Mouse (Mus musculus) limb, embryonic 15.5 days (tissue): ENCODE measurements around the gene Mrpl47. TPM values are rescaled to one million over a fixed set of nuclear protein-coding genes. Genes with fewer than 3 reads are reported as not detected.
"Not testable (repeated sequence)": the region's sequence is repeated elsewhere in the genome, so short reads cannot be mapped to it uniquely, and the experiment has no call there.

Experiments
- ATAC-seq: fragments of 200-750 bp; cut with Nextera tagmentation; 2 replicates; pipeline ENCODE4 v1.8.0; 2017; ENCODE audit warnings: low read depth, moderate TSS enrichment; ENCODE audit not compliant: insufficient number of reproducible peaks, low FRiP score, low TSS enrichment
- H3K27ac ChIP-seq: fragments of 300-500 bp; sonication (generic); 2 replicates; pipeline ENCODE4 v1.5.1; 2015; ENCODE audit warnings: moderate library complexity, mild to moderate bottlenecking, inconsistent platforms
- H3K27me3 ChIP-seq: fragments of 300-500 bp; sonication (generic); 2 replicates; pipeline ENCODE4 v1.6.1; 2015; ENCODE audit warnings: inconsistent platforms
- H3K36me3 ChIP-seq: fragments of 300-500 bp; sonication (generic); 2 replicates; pipeline ENCODE4 v1.6.1; 2015; ENCODE audit warnings: inconsistent platforms
- H3K4me1 ChIP-seq: fragments of 300-500 bp; sonication (generic); 2 replicates; pipeline ENCODE4 v1.6.1; 2015; ENCODE audit warnings: inconsistent platforms
- H3K4me2 ChIP-seq: fragments of 300-500 bp; sonication (generic); 2 replicates; pipeline ENCODE4 v1.6.1; 2015; ENCODE audit warnings: mild to moderate bottlenecking, inconsistent platforms
- H3K4me3 ChIP-seq: fragments of 300-500 bp; sonication (generic); 2 replicates; pipeline ENCODE4 v1.5.1; 2015; ENCODE audit warnings: mild to moderate bottlenecking, inconsistent platforms
- H3K9ac ChIP-seq: fragments of 300-500 bp; sonication (generic); 2 replicates; pipeline ENCODE4 v1.6.1; 2015; ENCODE audit warnings: inconsistent platforms
- H3K9me3 ChIP-seq: fragments of 300-500 bp; sonication (generic); 2 replicates; pipeline ENCODE4 v1.6.1; 2016; ENCODE audit warnings: inconsistent platforms
- WGBS: fragments of 180-500 bp; shearing (Covaris S2); methylation state at CpG from one replicate; pipeline ENCODE4 v1.1.7; 2015; 5-methylcytosine and 5-hydroxymethylcytosine counted together
- polyA plus RNA-seq: library from polyadenylated mRNA; unstranded; fragments of >200 nt; fragmentation: Nextera tagmentation; extraction: Ambion mirVana; gene quantifications from 2 replicates; pipeline ENCODE4 v1.2.1, GENCODE M21; 2015

Gene Mrpl47
- polyA plus RNA-seq, result 24.2 and 27.4 TPM in 2 replicates

- Histone ChIP-seq H3K9ac (peak within 1 kb of the TSS; percentile 73), H3K4me3 (peak within 1 kb of the TSS; percentile 82), H3K27me3 (no peaks in the 10 kb centered on the region), H3K9me3 (no peaks in the 10 kb centered on the region), H3K36me3 (peaks cover 27% of the 10 kb centered on the region), H3K4me1 (peaks cover 12% of the 10 kb centered on the region), H3K4me2 (peak within 1 kb of the TSS; percentile 85), H3K27ac (peak within 1 kb of the TSS; percentile 84)
- 1% methylated on average over 31 of the region's 31 CpGs for WGBS
- peak; percentile 15; the same call in 1 of the 2 replicates for ATAC-seq
Observed at GRCm38 (mm10) chr3:32737172-32737655, at the start of gene Mrpl47. Mrpl47 (minus strand) TSS chr3:32737605.

GRCm38 (mm10) chr3:32770781-32771180 is 33.4 kb upstream of the Mrpl47 start:
- H3K4me3 ChIP-seq, result no peak overlapping the region
- WGBS, result 72% methylated on average over 2 of the region's 2 CpGs
- H3K36me3 ChIP-seq, result no peaks in the 10 kb centered on the region
- no peaks in the 10 kb centered on the region for H3K4me1 ChIP-seq
- H3K9ac ChIP-seq, result no peak overlapping the region
- H3K9me3 ChIP-seq, result no peaks in the 10 kb centered on the region
- no peak for ATAC-seq
- H3K4me2 ChIP-seq, result no peak overlapping the region
- no peak overlapping the region for H3K27ac ChIP-seq
- no peaks in the 10 kb centered on the region for H3K27me3 ChIP-seq

GRCm38 (mm10) chr3:32763902-32764301 is 26.5 kb upstream of the Mrpl47 start:
- no peaks in the 10 kb centered on the region for H3K4me1 ChIP-seq
- no peak overlapping the region for H3K9ac ChIP-seq
- no peaks in the 10 kb centered on the region for H3K27me3 ChIP-seq
- 46% methylated on average over 7 of the region's 7 CpGs for WGBS
- H3K36me3 ChIP-seq, result no peaks in the 10 kb centered on the region
- H3K27ac ChIP-seq, result no peak overlapping the region
- no peak overlapping the region for H3K4me3 ChIP-seq
- H3K9me3 ChIP-seq, result no peaks in the 10 kb centered on the region
- no peak overlapping the region for H3K4me2 ChIP-seq
- no peak for ATAC-seq

GRCm38 (mm10) chr3:32762962-32763361 is 25.6 kb upstream of the Mrpl47 start:
- Histone ChIP-seq H3K27me3 (no peaks in the 10 kb centered on the region), H3K9ac (no peak overlapping the region), H3K4me1 (no peaks in the 10 kb centered on the region), H3K4me3 (no peak overlapping the region), H3K9me3 (no peaks in the 10 kb centered on the region), H3K4me2 (no peak overlapping the region), H3K27ac (no peak overlapping the region), H3K36me3 (no peaks in the 10 kb centered on the region)
- 58% methylated on average over 8 of the region's 8 CpGs for WGBS
- no peak for ATAC-seq

GRCm38 (mm10) chr3:32759212-32759611 is 21.8 kb upstream of the Mrpl47 start:
- Histone ChIP-seq H3K36me3 (no peaks in the 10 kb centered on the region), H3K9me3 (no peaks in the 10 kb centered on the region), H3K9ac (no peak overlapping the region), H3K27me3 (no peaks in the 10 kb centered on the region), H3K27ac (no peak overlapping the region), H3K4me3 (no peak overlapping the region), H3K4me1 (no peaks in the 10 kb centered on the region), H3K4me2 (no peak overlapping the region)
- 66% methylated on average over 5 of the region's 5 CpGs for WGBS
- no peak for ATAC-seq

GRCm38 (mm10) chr3:32754384-32754915 is 17.0 kb upstream of the Mrpl47 start:
- Histone ChIP-seq H3K27me3 (no peaks in the 10 kb centered on the region), H3K36me3 (peaks cover 42% of the 10 kb centered on the region), H3K4me1 (no peaks in the 10 kb centered on the region), H3K9ac (no peak overlapping the region), H3K9me3 (no peaks in the 10 kb centered on the region), H3K27ac (no peak overlapping the region), H3K4me2 (no peak overlapping the region), H3K4me3 (no peak overlapping the region)
- ATAC-seq, result no peak
- WGBS, result 86% methylated on average over 3 of the region's 3 CpGs

- 93% methylated on average over 4 of the region's 4 CpGs for WGBS
- no peaks in the 10 kb centered on the region for H3K4me1 ChIP-seq
- no peak overlapping the region for H3K4me2 ChIP-seq
- peaks cover 73% of the 10 kb centered on the region for H3K36me3 ChIP-seq
- H3K27ac ChIP-seq, result no peak overlapping the region
- ATAC-seq, result no peak
- H3K9me3 ChIP-seq, result no peaks in the 10 kb centered on the region
- H3K9ac ChIP-seq, result no peak overlapping the region
- no peaks in the 10 kb centered on the region for H3K27me3 ChIP-seq
- no peak overlapping the region for H3K4me3 ChIP-seq
Observed at GRCm38 (mm10) chr3:32749820-32750579, 12.6 kb upstream of the Mrpl47 start.

GRCm38 (mm10) chr3:32748384-32748783 is 11.0 kb upstream of the Mrpl47 start:
- H3K9me3 ChIP-seq, result no peaks in the 10 kb centered on the region
- no peaks in the 10 kb centered on the region for H3K27me3 ChIP-seq
- H3K4me3 ChIP-seq, result no peak overlapping the region
- ATAC-seq, result no peak
- WGBS, result 85% methylated on average over 9 of the region's 9 CpGs
- H3K4me2 ChIP-seq, result no peak overlapping the region
- H3K27ac ChIP-seq, result no peak overlapping the region
- H3K4me1 ChIP-seq, result no peaks in the 10 kb centered on the region
- no peak overlapping the region for H3K9ac ChIP-seq
- H3K36me3 ChIP-seq, result peaks cover 71% of the 10 kb centered on the region

- H3K9me3 ChIP-seq, H3K4me2 ChIP-seq, H3K4me3 ChIP-seq, ATAC-seq, H3K4me1 ChIP-seq, H3K9ac ChIP-seq, H3K27ac ChIP-seq, H3K27me3 ChIP-seq: not testable (repeated sequence)
- H3K36me3 ChIP-seq, result peaks cover 60% of the 10 kb centered on the region
Observed at GRCm38 (mm10) chr3:32745426-32745825, 8.0 kb upstream of the Mrpl47 start.

- H3K27ac ChIP-seq, result no peak overlapping the region
- H3K9ac ChIP-seq, result no peak overlapping the region
- no peak overlapping the region for H3K4me3 ChIP-seq
- no peaks in the 10 kb centered on the region for H3K27me3 ChIP-seq
- H3K4me1 ChIP-seq, result no peaks in the 10 kb centered on the region
- H3K4me2 ChIP-seq, result no peak overlapping the region
- 93% methylated on average over 6 of the region's 6 CpGs for WGBS
- no peaks in the 10 kb centered on the region for H3K9me3 ChIP-seq
- H3K36me3 ChIP-seq, result peaks cover 56% of the 10 kb centered on the region
- no peak for ATAC-seq
Observed at GRCm38 (mm10) chr3:32745001-32745400, 7.6 kb upstream of the Mrpl47 start.

- ATAC-seq, result no peak
- H3K4me1 ChIP-seq, result peaks cover 12% of the 10 kb centered on the region
- H3K9ac ChIP-seq, result no peak overlapping the region
- H3K27me3 ChIP-seq, result no peaks in the 10 kb centered on the region
- WGBS, result 78% methylated on average over 2 of the region's 2 CpGs
- peaks cover 35% of the 10 kb centered on the region for H3K36me3 ChIP-seq
- no peak overlapping the region for H3K27ac ChIP-seq
- no peaks in the 10 kb centered on the region for H3K9me3 ChIP-seq
- H3K4me3 ChIP-seq, result no peak overlapping the region
- no peak overlapping the region for H3K4me2 ChIP-seq
Observed at GRCm38 (mm10) chr3:32742276-32742780, 4.9 kb upstream of the Mrpl47 start.

GRCm38 (mm10) chr3:32738549-32738948 is 1.1 kb upstream of the Mrpl47 start:
- Histone ChIP-seq H3K9me3 (no peaks in the 10 kb centered on the region), H3K9ac (no peak overlapping the region), H3K36me3 (peaks cover 18% of the 10 kb centered on the region), H3K27ac (no peak overlapping the region), H3K27me3 (no peaks in the 10 kb centered on the region), H3K4me1 (peaks cover 12% of the 10 kb centered on the region), H3K4me2 (no peak overlapping the region), H3K4me3 (0 out of 2 replicates have a peak overlapping the region, but pooled peaks have one; percentile 82)
- no peak for ATAC-seq
- WGBS, result 93% methylated on average over 5 of the region's 5 CpGs
